ENCODE assay signal across 8 mouse cellular contexts in genomic region chr12:57546415-57547201, GRCm38 (mm10). TPM values are rescaled to one million over a fixed set of nuclear protein-coding genes. Genes with fewer than 3 reads are reported as not detected.
DNase-seq lines count a peak whose midpoint lies in the region; ATAC-seq lines count a peak whose summit lies in the region.

Gene Foxa1 (minus strand): TSS chr12:57546916.

- no peak within 1 kb of the TSS for H3K27ac ChIP-seq in heart, embryonic 13.5 days (replicated peaks)
- no peak within 1 kb of the TSS for H3K27ac ChIP-seq in embryonic facial prominence, embryonic 12.5 days
- H3K27ac ChIP-seq in intestine, embryonic 16.5 days (ENCODE audit: low read length): peak within 1 kb of the TSS; percentile 94

- peaks cover 47% of the 10 kb centered on the region for H3K4me1 ChIP-seq in heart, embryonic 13.5 days
- peaks cover 8% of the 10 kb centered on the region; the same call in 1 of the 2 replicates for H3K4me1 ChIP-seq in embryonic facial prominence, embryonic 12.5 days
- H3K4me1 ChIP-seq in intestine, embryonic 16.5 days (ENCODE audit: control insufficient read depth, insufficient read depth, low read length): peaks cover 13% of the 10 kb centered on the region

- H3K36me3 ChIP-seq in heart, embryonic 13.5 days: no peaks in the 10 kb centered on the region
- H3K36me3 ChIP-seq in embryonic facial prominence, embryonic 12.5 days: no peaks in the 10 kb centered on the region
- H3K36me3 ChIP-seq in intestine, embryonic 16.5 days (ENCODE audit: control insufficient read depth, insufficient read depth, low read length): no peaks in the 10 kb centered on the region

- peak within 1 kb of the TSS; percentile 71 for H3K9ac ChIP-seq in heart, embryonic 13.5 days
- H3K9ac ChIP-seq in embryonic facial prominence, embryonic 12.5 days: peak within 1 kb of the TSS; percentile 40; the same call in 1 of the 2 replicates
- peak within 1 kb of the TSS; percentile 79 for H3K9ac ChIP-seq in intestine, embryonic 16.5 days (ENCODE audit: low read depth, low read length)

- H3K9me3 ChIP-seq in heart, embryonic 13.5 days: no peaks in the 10 kb centered on the region
- no peaks in the 10 kb centered on the region for H3K9me3 ChIP-seq in embryonic facial prominence, embryonic 12.5 days
- no peaks in the 10 kb centered on the region for H3K9me3 ChIP-seq in intestine, embryonic 16.5 days (ENCODE audit: control insufficient read depth, low read length)

- H3K4me2 ChIP-seq in heart, embryonic 13.5 days: peak within 1 kb of the TSS; percentile 92
- peak within 1 kb of the TSS; percentile 79 for H3K4me2 ChIP-seq in embryonic facial prominence, embryonic 12.5 days (replicated peaks)
- peak within 1 kb of the TSS; percentile 80 for H3K4me2 ChIP-seq in intestine, embryonic 16.5 days (ENCODE audit: low read depth, low read length)

- peaks cover 100% of the 10 kb centered on the region for H3K27me3 ChIP-seq in heart, embryonic 13.5 days (replicated peaks)
- H3K27me3 ChIP-seq in embryonic facial prominence, embryonic 12.5 days: peaks cover 89% of the 10 kb centered on the region
- peaks cover 48% of the 10 kb centered on the region for H3K27me3 ChIP-seq in intestine, embryonic 16.5 days (replicated peaks; ENCODE audit: control insufficient read depth, insufficient read depth, low read length)

- 1% methylated on average over 32 of the region's 32 CpGs for WGBS in heart, embryonic 13.5 days
- WGBS in embryonic facial prominence, embryonic 12.5 days: 1% methylated on average over 32 of the region's 32 CpGs
- under 1% methylated on average over 32 of the region's 32 CpGs for WGBS in intestine, embryonic 16.5 days

- no peak for DNase-seq in heart, adult 9 months (ENCODE audit: low spot score in 2 of 2)
- DNase-seq in lung, postnatal 36 days: peak; percentile 60
- DNase-seq in urinary bladder, postnatal 36 days (ENCODE audit: low spot score in 2 of 2): peak; percentile 62 to 65
- DNase-seq in frontal cortex, postnatal 14 days (ENCODE audit: low spot score in 2 of 2): no peak
- DNase-seq in left cerebral cortex, adult 9 months (ENCODE audit: low spot score in 2 of 2): no peak

- H3K4me3 ChIP-seq in heart, embryonic 13.5 days: peak within 1 kb of the TSS; percentile 63
- peak within 1 kb of the TSS; percentile 42 for H3K4me3 ChIP-seq in embryonic facial prominence, embryonic 12.5 days
- H3K4me3 ChIP-seq in intestine, embryonic 16.5 days (ENCODE audit: low read length): peak within 1 kb of the TSS; percentile 63

- ATAC-seq in heart, embryonic 13.5 days (ENCODE audit: extremely low read depth, insufficient number of reproducible peaks, low FRiP score, low TSS enrichment): no peak
- no peak for ATAC-seq in embryonic facial prominence, embryonic 12.5 days (ENCODE audit: insufficient number of reproducible peaks, insufficient read depth, low FRiP score, low TSS enrichment)
- peak; percentile 64 for ATAC-seq in intestine, embryonic 16.5 days

RNA-seq across cellular contexts. Expression of gene Foxa1, which starts in this region (rescaled TPM):
- 0.32 and 0.33 TPM in 2 replicates for polyA plus RNA-seq in heart, embryonic 13.5 days (2015; fragmentation: Nextera tagmentation; extraction: Ambion mirVana)
- 0.90 and 1.7 TPM in 2 replicates for polyA plus RNA-seq in embryonic facial prominence, embryonic 12.5 days (2016; fragmentation: Nextera tagmentation; extraction: Ambion mirVana)
- polyA plus RNA-seq in intestine, embryonic 16.5 days (2015; fragmentation: Nextera tagmentation; extraction: Ambion mirVana): 2.9 and 3.3 TPM in 2 replicates

Comparison
In these comparisons a context has a peak if more than half of its experiments do, and no peak if none do; other contexts are left out.
1. DNase-seq: peak in lung, postnatal 36 days (single experiment) and urinary bladder, postnatal 36 days (2 of 2); none in heart, adult 9 months (0 of 2), frontal cortex, postnatal 14 days (0 of 2) and left cerebral cortex, adult 9 months (0 of 2).
2. Peak in every context shown above with its lines, with median percentiles within 50 percentile points of each other: H3K4me2 ChIP-seq, H3K4me3 ChIP-seq and H3K9ac ChIP-seq.